Mouse (Mus musculus): ENCODE results near the gene Taf1c.

- TF ChIP-seq CTCF (IDR thresholded peaks at IDR 0.05; ENCODE audit: low read depth) (no peak), EP300 (IDR thresholded peaks at IDR 0.05; ENCODE audit: low read depth) (no peak)
These were observed 27.9 kb upstream of the Taf1c start for GRCm38 (mm10) chr8:119632909-119633308.

Measured in liver, postnatal 0 days (tissue).